Mouse (Mus musculus) layer of hippocampus, postnatal 14 days (tissue): ENCODE data around the gene Luc7l. TPM values are rescaled to one million over a fixed set of nuclear protein-coding genes. Genes with fewer than 3 reads are reported as not detected.

Experiments
- DNase-seq, 2 experiments: peaks; one replicate each; pipeline ENCODE4 v3.0.0; 2021 to 2022; ENCODE audit warnings: low spot score in 2 of 2, mixed read lengths in 1 of 2
- long read RNA-seq, 2 experiments: library from polyadenylated mRNA; stranded (forward); transcript quantifications; one replicate each; pipeline ENCODE4 v2.0.0; 2021
- total RNA-seq, 2 experiments: library from RNA; stranded (reverse); gene quantifications; 2 replicates each; pipeline ENCODE4 v1.2.3; 2021

Gene Luc7l
- total RNA-seq, result 10 to 100 TPM; 84.5 to 90.3 TPM
- long read RNA-seq, experiment 1, full-length matches to known transcripts, result 29 of 46 reads
- long read RNA-seq, experiment 1, partial matches to known transcripts, result 5 of 46 reads
- long read RNA-seq, experiment 1, other reads (novel, unspliced or antisense), result 12 of 46 reads
- long read RNA-seq, experiment 2, full-length matches to known transcripts, result 35 of 59 reads
- long read RNA-seq, experiment 2, partial matches to known transcripts, result 15 of 59 reads
- long read RNA-seq, experiment 2, other reads (novel, unspliced or antisense), result 9 of 59 reads

DNA sequence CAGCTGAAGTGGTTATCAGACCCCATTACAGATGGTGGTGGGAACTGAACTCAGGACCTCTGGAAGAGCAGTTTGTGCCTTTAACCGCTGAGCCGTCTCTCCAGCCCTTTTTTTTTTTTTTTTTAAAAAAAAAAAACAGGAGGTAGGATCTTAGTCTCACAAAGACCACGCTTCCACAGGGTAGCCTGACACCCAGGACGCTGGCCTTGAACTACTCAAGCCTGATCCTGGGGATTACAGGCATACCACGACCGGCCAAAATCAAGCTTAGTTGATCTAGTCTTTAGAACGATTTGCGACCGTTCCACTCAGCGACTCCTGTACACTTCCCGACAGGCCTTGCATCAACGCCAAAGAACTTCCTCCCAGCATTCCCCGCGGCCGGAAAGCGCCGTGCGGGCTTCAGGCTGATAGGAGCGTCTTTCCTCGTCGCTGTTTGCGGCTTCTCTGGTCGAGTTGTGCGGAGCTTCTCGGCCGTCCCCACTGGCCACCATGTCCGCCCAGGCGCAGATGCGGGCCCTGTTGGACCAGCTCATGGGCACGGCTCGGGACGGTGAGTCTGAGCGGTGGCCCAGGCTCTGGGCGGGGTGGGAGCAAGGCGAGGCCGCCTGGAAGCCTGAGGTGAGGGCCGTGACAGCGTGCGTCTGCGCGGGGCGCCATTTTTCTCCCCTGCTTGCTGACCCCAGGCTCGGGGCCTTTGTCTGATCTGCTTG, at the start of gene Luc7l:
Gene Luc7l (plus strand): TSS at position 358 of the 713 bp plus-strand sequence.
- DNase-seq, result peak; percentile 96 to 97

DNA sequence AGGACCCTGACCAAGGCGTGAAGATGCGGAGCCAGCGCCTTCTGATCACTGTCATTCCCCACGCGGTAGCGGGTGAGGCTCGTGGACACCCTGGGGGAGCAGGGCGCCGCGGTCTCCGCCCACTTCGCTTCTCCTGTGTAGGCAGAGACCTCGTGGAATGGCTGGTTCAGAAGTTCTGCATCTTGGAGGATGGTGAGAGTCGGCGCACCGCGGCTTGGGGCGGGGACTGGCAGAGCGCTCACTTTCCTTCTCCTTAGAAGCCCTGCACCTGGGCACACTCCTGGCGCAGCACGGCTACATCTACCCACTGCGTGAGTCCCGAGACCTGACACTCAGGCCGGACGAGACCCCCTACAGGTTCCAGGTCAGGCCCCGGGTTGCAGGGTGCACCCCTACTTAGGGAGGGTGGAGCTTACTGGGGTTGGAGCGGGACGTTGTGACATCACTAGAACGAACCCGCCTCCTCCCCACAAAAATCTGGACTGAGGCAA, 49.3 kb upstream of the Luc7l start:
- DNase-seq, result peak; percentile 40 to 60

DNA sequence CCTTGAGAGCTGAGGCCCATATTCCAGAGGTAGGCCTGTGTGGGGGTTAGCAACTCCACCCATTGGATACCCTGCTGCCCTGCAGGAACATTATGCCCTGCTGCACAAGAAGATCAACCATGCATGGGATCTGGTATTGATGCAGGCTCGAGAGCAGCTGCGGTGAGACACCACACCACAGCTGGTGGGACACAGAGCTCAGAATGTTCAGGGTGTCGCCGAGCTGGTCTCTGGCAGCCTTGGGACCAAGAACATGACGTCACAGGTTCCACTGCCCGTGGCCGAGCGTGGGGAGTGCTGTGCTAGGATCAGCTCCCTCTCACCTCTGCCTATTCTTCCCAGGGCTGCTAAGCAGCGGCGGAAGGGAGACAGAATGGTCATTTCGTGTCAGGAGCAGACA, 47.9 kb upstream of the Luc7l start:
- no peak for DNase-seq

DNA sequence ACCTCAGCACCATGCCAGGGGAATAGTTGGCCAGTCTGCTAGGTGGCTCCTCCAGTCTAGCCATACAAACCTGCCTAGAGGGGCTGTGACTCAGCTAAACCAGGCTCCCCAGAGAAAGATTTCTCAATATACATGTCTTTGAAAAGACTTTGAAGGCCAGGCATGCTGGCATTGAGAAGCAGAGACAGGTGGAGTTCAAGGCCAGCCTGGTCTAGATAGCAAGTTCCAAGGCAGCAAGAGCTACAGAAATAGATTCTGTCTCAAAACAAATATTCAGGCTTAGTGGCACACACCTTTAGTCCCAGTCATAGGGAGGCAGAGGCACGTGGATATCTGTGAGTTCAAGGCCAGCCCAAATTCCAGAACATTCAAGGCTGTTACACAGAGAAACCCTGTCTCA, 46.3 kb upstream of the Luc7l start:
- no peak for DNase-seq

DNA sequence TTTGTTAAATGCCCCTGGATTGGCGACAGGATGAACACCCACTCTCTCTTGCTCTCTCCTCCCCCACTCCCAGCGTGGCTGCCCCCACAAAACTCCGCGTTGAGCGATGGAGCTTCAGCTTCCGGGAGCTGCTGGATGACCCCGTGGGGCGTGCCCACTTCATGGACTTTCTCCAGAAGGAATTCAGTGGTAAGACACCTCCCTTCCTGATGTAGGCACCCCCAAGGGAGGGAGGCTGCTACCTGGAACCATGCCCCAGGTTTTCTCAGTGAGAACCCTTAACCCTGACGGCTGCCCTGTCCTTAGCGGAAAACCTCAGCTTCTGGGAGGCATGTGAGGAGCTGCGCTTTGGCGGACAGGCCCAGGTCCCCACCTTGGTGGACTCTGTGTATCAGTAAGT, 45.0 kb upstream of the Luc7l start, which contains the start of gene Arhgdig:
Gene Arhgdig (minus strand): TSS at position 101 of the 400 bp plus-strand sequence.
- no peak for DNase-seq

DNA sequence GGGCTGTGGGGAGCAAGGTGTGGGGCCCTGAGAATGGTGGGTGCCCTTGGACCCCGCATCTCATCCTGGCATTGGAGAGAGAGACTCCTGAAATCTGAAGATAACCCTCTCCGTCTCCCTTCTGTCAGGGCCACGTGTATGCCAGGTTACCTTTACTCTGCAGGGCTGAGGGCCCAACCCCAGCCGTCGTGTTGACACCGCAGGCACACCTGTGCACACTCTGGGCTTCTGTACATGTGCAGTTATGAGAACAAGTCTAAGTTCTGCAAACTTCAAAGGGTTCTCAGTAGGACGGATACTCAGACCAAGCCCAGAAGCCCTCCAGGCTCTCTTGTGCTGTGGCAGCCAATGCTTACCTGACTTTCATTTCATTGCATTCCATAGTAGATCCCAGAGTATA, 40.5 kb upstream of the Luc7l start:
- no peak for DNase-seq

DNA sequence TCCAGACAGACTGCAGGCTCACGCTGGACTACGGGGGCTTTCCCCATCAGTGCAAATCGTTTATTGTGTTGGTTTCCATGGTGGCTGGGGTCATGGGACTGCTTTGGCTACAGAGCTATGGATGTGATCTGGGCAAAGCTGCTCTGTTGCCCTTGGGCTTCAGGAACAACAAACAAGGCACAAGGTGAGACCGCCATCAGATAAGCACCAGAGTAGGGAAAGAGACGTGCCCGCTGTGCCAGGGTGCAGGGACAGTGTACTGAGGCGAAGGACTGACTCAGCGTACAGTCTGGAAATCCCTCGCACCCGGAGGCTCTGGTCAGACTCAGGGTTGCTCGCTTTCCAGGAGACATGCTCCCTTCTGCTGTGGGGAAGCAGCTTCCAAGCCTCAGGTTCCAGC, 40.0 kb upstream of the Luc7l start:
- no peak for DNase-seq

DNA sequence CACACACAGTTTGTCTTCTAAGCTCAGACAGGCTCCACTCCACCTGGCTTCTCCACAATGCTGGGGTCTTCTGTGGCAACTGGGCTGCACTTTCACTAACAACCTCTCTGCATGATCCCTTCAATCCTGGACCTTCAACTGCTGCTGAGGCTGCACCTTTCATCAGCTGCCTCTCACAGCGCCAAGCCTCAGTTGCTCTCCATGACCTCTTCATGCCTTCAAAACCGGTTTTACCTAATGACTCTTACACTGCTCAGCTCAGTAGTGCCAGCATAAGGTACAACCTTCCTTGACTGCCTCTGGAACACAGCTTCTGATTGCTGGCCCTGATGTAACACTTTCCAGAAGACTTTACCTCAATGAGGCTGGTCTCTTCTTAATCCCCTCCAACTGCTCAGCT, 31.2 kb upstream of the Luc7l start:
- no peak for DNase-seq

DNA sequence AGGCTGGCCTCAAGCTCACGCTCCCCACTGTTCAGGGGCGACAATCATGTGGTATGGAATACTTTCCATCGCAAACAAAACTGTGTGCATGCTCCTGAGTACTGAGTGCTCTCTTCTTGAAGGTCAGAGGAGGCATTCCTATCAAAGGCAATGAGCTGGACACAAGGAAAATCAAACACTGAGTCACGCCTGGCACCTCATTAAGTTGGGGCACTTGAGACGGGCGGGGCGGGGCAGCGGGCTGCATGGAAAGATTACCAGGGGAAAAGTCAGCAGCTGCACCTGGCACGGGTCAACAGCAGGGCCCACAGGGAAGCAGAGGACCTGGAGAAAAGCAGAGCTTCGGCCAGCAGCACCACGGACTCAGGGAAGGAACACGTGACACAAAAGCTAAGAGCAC, 27.5 kb upstream of the Luc7l start:
- no peak for DNase-seq

DNA sequence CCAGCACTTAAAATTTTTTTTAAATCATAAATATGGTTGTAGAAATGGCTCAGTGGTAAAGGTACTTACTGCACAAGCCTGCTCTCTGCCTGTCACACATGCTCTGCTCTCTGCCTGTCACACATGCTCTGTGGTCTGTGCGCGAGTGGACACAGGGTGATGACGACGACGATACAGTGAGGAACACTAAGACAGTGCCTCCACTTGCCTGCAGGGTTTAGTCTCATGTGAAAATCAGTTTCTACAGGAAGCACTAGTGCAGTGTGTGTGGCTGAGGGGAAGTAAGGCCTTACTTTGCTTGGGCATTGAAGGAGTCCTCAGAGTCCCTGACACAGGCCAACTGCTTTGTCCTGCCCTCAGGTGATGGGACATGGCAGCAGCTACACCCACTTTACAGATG, 22.9 kb upstream of the Luc7l start:
- DNase-seq, result no peak

DNA sequence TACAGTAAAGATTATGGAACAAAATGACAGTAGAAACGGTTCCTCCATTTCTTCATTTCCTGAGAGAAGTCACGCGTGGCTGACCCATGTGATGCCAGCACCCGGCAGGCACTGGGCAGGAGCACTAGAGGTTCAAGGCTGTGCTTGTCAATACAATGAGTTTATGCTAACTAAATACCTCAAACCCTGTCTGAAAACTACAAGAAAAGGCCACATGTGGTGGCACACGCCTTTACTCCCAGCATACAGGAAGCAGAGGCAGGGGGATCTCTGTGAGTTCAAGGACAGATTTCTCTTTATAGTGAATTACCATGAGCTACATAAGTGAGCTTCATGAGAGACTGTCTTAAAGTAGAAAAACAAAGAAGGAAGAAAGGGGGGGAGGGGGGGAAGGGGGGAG, 21.5 kb upstream of the Luc7l start:
- no peak for DNase-seq

DNA sequence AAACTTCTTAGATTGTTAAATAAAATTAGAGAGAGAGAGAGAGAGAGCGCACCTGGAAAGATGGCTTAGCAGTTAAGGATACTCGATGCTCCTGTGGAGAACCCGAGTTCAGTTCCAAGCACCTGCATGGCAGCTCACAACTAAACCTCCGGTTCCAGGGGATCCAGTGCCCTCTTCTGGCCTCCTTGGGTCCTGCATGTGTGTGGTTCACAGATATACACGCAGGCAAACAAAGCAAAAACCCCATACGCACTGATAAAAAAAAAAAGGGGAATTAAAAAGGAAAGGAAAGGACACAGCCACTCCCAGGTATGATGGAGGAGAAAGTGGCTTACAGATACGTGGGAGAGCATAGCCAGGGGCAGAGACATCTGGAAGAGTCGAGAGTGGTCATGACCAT, 19.8 kb upstream of the Luc7l start:
- no peak for DNase-seq

DNA sequence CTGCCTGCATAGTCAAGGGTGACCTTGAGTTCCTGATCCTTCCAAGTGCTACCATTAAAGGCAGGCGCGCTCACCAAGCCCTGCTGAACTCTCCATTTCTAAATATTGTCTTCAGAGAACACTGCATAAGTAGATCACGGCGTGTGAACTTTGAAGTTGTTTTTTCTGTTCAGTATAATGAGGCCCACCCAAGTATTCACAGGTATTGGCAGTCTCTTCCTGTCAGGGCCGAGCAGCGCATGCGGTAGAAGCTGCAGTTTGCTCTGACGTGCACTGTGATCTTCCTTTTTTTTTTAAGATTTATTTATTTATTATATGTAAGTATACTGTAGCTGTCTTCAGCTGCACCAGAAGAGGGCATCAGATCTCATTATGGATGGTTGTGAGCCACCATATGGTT, 18.3 kb upstream of the Luc7l start:
- DNase-seq, result no peak

DNA sequence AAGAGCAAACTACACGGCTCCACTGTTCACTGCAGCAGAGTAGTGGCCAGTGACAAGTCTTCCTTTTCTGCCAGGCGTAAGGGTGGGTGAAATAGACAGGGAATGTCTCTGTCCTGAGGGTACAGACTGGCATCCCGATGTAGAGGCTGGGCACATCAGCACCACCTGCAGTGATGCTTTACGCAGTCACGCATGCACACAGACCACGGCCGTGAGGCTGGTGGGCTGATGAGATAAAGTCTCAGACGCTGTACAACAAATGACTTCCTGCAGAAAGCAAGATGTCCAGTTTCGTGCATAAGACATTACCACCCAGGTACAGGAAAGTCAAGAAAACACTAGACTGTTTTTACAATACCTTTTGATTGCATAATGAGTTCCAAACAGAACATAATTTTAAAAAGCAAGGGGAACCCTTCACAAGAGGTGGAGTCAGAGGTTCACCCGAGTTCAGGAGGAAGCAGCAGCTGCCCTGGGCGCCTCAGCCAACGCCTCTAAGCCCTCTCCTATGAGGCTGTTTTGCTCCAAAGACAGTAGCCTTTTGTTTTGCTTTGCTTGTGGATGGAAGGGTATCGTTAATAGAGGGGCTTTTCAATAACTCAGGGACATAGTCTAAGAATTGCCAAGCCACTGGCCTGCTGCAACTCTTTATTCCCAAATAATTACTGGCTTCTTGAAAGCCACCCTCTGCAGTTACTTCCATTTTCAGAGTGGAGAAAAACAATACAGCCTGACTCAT, 17.4 kb upstream of the Luc7l start:
- no peak for DNase-seq

DNA sequence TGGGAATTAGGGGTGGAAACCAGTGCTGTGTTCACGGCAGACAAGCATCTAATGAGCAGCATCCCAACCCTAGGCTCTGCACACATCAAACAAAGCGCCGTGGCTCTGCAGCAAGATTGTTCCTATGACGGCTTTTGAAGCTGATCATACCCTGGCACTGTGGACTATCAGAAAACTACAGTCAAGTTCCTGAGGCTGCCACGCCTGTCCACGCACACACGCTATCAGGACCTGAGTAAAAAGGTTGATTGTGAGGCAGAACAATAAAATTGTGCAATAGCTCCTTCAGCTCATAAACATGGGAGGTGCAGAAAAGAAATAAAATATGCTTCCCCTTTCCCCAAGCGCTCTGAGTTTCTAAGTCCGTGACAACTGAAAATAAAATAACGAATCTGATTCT, 15.0 kb upstream of the Luc7l start:
- no peak for DNase-seq

DNA sequence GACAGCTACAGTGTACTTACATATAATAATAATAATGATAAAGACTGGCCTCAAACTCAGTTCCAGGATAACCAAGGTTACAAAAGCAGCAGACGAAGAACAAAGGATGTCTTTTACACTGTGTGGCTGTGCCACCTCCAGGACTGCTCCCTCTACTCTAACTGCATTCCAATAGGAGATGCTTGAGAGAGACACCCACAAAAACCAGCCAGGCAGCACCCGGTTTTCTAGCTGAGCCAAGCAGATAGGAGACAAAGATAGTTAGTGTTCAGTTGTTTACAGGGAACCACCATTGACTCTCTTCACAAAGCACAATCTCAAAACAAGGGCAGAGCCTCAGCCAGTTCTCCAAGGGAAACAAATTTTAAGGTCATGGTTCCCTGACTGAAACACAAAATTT, 13.1 kb upstream of the Luc7l start:
- no peak for DNase-seq

DNA sequence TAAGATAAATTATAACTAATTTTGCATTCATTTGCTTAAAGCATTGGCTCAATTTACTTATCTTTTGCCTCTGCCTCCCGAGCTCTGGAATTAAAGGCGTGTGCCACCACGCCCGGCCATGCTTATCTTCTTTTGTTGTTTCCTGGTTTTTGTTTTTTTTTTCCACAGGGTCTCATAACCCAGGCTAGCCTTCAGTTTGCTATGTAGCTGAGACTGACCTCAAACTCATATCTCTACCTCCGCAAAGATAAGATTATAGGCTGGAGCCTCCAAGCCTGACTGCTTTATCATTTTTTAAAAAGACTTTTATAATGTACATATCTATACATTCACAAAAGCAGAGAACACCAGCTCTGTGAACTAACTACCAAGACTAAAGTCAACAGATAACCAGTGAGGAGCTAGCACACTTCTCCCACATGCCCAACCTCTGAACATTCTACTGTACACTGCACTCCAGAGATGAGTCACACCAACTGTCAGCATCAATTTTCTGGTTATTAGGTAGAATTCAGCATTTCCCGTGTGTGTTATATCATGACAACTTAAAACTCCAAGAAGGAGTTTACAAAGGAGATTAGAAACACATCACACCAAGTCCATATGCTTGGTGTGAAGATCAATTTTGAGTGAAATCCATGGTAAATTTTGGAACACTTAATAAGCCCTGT, 12.4 kb upstream of the Luc7l start:
- DNase-seq, result no peak

DNA sequence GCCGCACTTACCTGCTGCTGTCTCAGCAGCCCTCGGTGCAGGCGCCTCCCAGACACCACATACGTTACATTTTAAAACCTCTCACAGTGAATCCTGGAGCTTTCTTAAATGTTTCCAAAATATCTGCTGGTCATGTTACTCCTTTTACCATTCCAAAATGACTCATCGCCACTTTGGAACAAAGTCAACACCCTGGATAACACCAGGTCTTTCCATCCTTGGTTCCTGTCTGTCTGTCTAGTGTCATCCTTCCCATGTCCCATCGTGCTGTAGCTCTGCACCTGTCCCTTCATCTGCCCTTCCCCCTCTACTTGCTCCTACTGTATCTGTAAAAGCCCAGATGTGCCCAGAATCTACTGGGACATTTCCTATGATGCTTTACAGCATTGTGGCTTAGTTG, 11.7 kb upstream of the Luc7l start:
- DNase-seq, result no peak

DNA sequence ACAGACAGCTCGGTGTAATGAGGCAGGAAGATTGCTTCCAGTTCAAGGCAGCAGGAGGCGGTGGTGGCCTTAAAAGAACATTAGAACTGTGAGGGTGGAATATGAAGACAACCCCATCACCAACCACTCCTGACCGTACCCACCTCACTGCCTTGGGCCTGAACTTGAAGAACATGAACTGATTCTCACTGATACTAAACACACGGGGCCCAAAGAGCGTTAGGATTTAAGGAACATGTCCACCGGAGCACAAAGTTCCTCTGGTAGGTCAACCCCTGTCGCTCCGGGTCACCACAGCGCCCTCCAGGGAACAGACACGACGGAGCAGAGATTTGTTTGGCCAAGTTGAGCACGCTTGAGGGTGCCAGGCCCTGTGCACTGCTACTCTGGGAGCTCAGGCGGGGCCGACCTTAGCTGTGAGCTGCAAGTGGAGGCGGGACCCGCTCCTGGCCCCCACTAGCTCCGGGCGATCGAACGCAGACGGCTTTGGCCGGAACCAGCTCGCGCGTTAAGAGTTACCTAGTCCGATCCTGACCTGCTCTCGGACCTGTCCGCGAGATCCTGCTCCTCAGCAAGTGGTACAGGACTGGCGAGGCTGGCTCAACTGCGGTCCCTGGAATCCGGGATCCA, 9.1 kb upstream of the Luc7l start:
- DNase-seq, result peak in 1 of 2 experiments; percentile 65

DNA sequence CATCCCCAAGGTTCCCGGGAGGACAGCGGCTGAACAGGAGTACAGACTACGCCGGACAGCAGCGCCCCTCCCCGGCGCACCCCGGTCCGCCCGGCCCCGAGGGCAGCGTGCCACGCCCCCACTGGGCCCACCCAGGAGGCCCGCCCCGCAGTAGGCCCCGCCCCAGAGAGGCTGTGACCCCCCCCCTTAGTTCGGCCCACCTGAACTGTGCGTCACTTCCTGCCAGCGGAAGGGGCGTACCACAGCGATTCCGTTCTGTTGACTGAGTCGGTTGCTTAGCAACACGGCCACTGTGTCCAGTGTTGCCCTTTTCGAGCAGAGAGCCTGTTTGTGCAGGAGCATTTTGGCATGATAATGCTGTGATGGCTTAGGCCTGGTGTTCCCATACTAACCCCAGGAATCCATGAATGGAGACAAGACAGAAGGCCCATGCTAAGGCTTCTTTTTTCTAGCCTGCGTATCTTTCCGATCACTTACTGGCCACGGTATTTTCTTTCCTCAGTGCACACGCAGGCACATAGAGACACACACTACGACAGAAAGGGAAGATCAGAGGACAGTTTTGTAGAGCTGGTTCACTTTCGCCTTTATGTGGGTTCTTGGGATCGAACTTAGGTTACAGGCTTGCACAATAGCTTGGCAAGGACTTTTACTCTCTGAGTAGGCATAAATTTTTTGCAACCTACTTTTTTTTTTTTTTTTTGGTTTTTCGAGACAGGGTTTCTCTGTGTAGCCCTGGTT, 8.4 kb upstream of the Luc7l start, which contains the start of gene Fam234a:
Gene Fam234a (minus strand): TSS at position 142 of the 741 bp plus-strand sequence.
- DNase-seq, result peak; percentile 86 to 94
